Mouse (Mus musculus): ENCODE data around the gene Trim33. TPM values are rescaled to one million over a fixed set of nuclear protein-coding genes. Genes with fewer than 3 reads are reported as not detected.

Trim33 gene
- 27.0 and 35.3 TPM in 2 replicates for polyA plus RNA-seq (2014; fragmentation: Nextera tagmentation; extraction: Ambion mirVana)

- Histone ChIP-seq H3K27me3 (ENCODE audit: control insufficient read depth, insufficient read depth, low read length) (no peaks in the 10 kb centered on the region), H3K4me2 (replicated peaks; ENCODE audit: low read depth, low read length) (peak within 1 kb of the TSS; percentile 75), H3K27ac (ENCODE audit: low read depth, low read length) (peak within 1 kb of the TSS; percentile 97), H3K9ac (ENCODE audit: low read depth, low read length) (peak within 1 kb of the TSS; percentile 99), H3K9me3 (ENCODE audit: control insufficient read depth, low read length) (no peaks in the 10 kb centered on the region), H3K36me3 (ENCODE audit: control insufficient read depth, insufficient read depth, low read length) (peaks cover 2% of the 10 kb centered on the region; the same call in 1 of the 2 replicates), H3K4me3 (ENCODE audit: low read length) (peak within 1 kb of the TSS; percentile 72), H3K4me1 (ENCODE audit: control insufficient read depth, insufficient read depth, low read length) (peaks cover 12% of the 10 kb centered on the region)
- under 1% methylated on average over 104 of the region's 136 CpGs for WGBS
- ATAC-seq (ENCODE audit: low FRiP score, low TSS enrichment) = peak; percentile 93
Measured at GRCm38 (mm10) chr3:103279182-103280149, at the start of gene Trim33. Gene Trim33 (plus strand): TSS chr3:103279293.

GRCm38 (mm10) chr3:103232398-103232797, 46.7 kb upstream of the Trim33 start:
- Histone ChIP-seq H3K4me2 (replicated peaks; ENCODE audit: low read depth, low read length) (no peak overlapping the region), H3K9ac (ENCODE audit: low read depth, low read length) (no peak overlapping the region), H3K4me3 (ENCODE audit: low read length) (no peak overlapping the region), H3K27ac (ENCODE audit: low read depth, low read length) (no peak overlapping the region), H3K36me3 (ENCODE audit: control insufficient read depth, insufficient read depth, low read length) (no peaks in the 10 kb centered on the region), H3K27me3 (ENCODE audit: control insufficient read depth, insufficient read depth, low read length) (no peaks in the 10 kb centered on the region), H3K9me3 (ENCODE audit: control insufficient read depth, low read length) (peaks cover 7% of the 10 kb centered on the region; the same call in 1 of the 2 replicates), H3K4me1 (ENCODE audit: control insufficient read depth, insufficient read depth, low read length) (no peaks in the 10 kb centered on the region)
- 81% methylated on average over 4 of the region's 4 CpGs for WGBS
- no peak for ATAC-seq (ENCODE audit: low FRiP score, low TSS enrichment)

- Histone ChIP-seq H3K27me3 (ENCODE audit: control insufficient read depth, insufficient read depth, low read length) (no peaks in the 10 kb centered on the region), H3K4me1 (ENCODE audit: control insufficient read depth, insufficient read depth, low read length) (no peaks in the 10 kb centered on the region), H3K4me2 (replicated peaks; ENCODE audit: low read depth, low read length) (no peak overlapping the region), H3K9me3 (ENCODE audit: control insufficient read depth, low read length) (0 out of 2 replicates have a peak, but pooled peaks cover 3% of the 10 kb centered on the region), H3K9ac (ENCODE audit: low read depth, low read length) (no peak overlapping the region), H3K36me3 (ENCODE audit: control insufficient read depth, insufficient read depth, low read length) (no peaks in the 10 kb centered on the region), H3K27ac (ENCODE audit: low read depth, low read length) (no peak overlapping the region), H3K4me3 (ENCODE audit: low read length) (no peak overlapping the region)
- ATAC-seq (ENCODE audit: low FRiP score, low TSS enrichment) = no peak
- 86% methylated on average over 2 of the region's 2 CpGs for WGBS
Measured at GRCm38 (mm10) chr3:103241524-103241923, 37.6 kb upstream of the Trim33 start.

- 96% methylated on average over 3 of the region's 3 CpGs for WGBS
- ATAC-seq (ENCODE audit: low FRiP score, low TSS enrichment) = no peak
- no peaks in the 10 kb centered on the region for H3K4me1 ChIP-seq (ENCODE audit: control insufficient read depth, insufficient read depth, low read length)
- 0 out of 2 replicates have a peak, but pooled peaks cover 3% of the 10 kb centered on the region for H3K9me3 ChIP-seq (ENCODE audit: control insufficient read depth, low read length)
- no peak overlapping the region for H3K27ac ChIP-seq (ENCODE audit: low read depth, low read length)
- H3K4me2 ChIP-seq (replicated peaks; ENCODE audit: low read depth, low read length) = no peak overlapping the region
- no peaks in the 10 kb centered on the region for H3K27me3 ChIP-seq (ENCODE audit: control insufficient read depth, insufficient read depth, low read length)
- H3K9ac ChIP-seq (ENCODE audit: low read depth, low read length) = no peak overlapping the region
- H3K4me3 ChIP-seq (ENCODE audit: low read length) = no peak overlapping the region
- no peaks in the 10 kb centered on the region for H3K36me3 ChIP-seq (ENCODE audit: control insufficient read depth, insufficient read depth, low read length)
Measured at GRCm38 (mm10) chr3:103242156-103242555, 36.9 kb upstream of the Trim33 start.

- Histone ChIP-seq H3K36me3 (ENCODE audit: control insufficient read depth, insufficient read depth, low read length) (no peaks in the 10 kb centered on the region), H3K4me3 (ENCODE audit: low read length) (no peak overlapping the region), H3K9ac (ENCODE audit: low read depth, low read length) (no peak overlapping the region), H3K4me1 (ENCODE audit: control insufficient read depth, insufficient read depth, low read length) (no peaks in the 10 kb centered on the region), H3K4me2 (replicated peaks; ENCODE audit: low read depth, low read length) (no peak overlapping the region), H3K27me3 (ENCODE audit: control insufficient read depth, insufficient read depth, low read length) (no peaks in the 10 kb centered on the region), H3K9me3 (ENCODE audit: control insufficient read depth, low read length) (0 out of 2 replicates have a peak, but pooled peaks cover 3% of the 10 kb centered on the region), H3K27ac (ENCODE audit: low read depth, low read length) (no peak overlapping the region)
- WGBS = 35% methylated on average over 2 of the region's 2 CpGs
- ATAC-seq (ENCODE audit: low FRiP score, low TSS enrichment) = no peak
Measured at GRCm38 (mm10) chr3:103243491-103243890, 35.6 kb upstream of the Trim33 start.

- Histone ChIP-seq H3K4me1 (ENCODE audit: control insufficient read depth, insufficient read depth, low read length) (no peaks in the 10 kb centered on the region), H3K27me3 (ENCODE audit: control insufficient read depth, insufficient read depth, low read length) (no peaks in the 10 kb centered on the region), H3K27ac (ENCODE audit: low read depth, low read length) (no peak overlapping the region), H3K4me3 (ENCODE audit: low read length) (no peak overlapping the region), H3K9me3 (ENCODE audit: control insufficient read depth, low read length) (no peaks in the 10 kb centered on the region), H3K4me2 (replicated peaks; ENCODE audit: low read depth, low read length) (no peak overlapping the region), H3K9ac (ENCODE audit: low read depth, low read length) (no peak overlapping the region), H3K36me3 (ENCODE audit: control insufficient read depth, insufficient read depth, low read length) (no peaks in the 10 kb centered on the region)
- ATAC-seq (ENCODE audit: low FRiP score, low TSS enrichment) = no peak
- 88% methylated on average over 17 of the region's 17 CpGs for WGBS
Measured at GRCm38 (mm10) chr3:103246627-103247260, 32.3 kb upstream of the Trim33 start.

- Histone ChIP-seq H3K4me1 (ENCODE audit: control insufficient read depth, insufficient read depth, low read length) (no peaks in the 10 kb centered on the region), H3K9me3 (ENCODE audit: control insufficient read depth, low read length) (no peaks in the 10 kb centered on the region), H3K4me3 (ENCODE audit: low read length) (no peak overlapping the region), H3K9ac (ENCODE audit: low read depth, low read length) (no peak overlapping the region), H3K36me3 (ENCODE audit: control insufficient read depth, insufficient read depth, low read length) (no peaks in the 10 kb centered on the region), H3K27me3 (ENCODE audit: control insufficient read depth, insufficient read depth, low read length) (no peaks in the 10 kb centered on the region), H3K4me2 (replicated peaks; ENCODE audit: low read depth, low read length) (no peak overlapping the region), H3K27ac (ENCODE audit: low read depth, low read length) (no peak overlapping the region)
- no peak for ATAC-seq (ENCODE audit: low FRiP score, low TSS enrichment)
- WGBS = 66% methylated on average over 10 of the region's 10 CpGs
Measured at GRCm38 (mm10) chr3:103256089-103256819, 22.8 kb upstream of the Trim33 start.

GRCm38 (mm10) chr3:103262802-103263417, 16.2 kb upstream of the Trim33 start:
- ATAC-seq (ENCODE audit: low FRiP score, low TSS enrichment) = no peak
- Histone ChIP-seq H3K27ac (ENCODE audit: low read depth, low read length) (no peak overlapping the region), H3K36me3 (ENCODE audit: control insufficient read depth, insufficient read depth, low read length) (no peaks in the 10 kb centered on the region), H3K4me2 (replicated peaks; ENCODE audit: low read depth, low read length) (no peak overlapping the region), H3K9ac (ENCODE audit: low read depth, low read length) (no peak overlapping the region), H3K27me3 (ENCODE audit: control insufficient read depth, insufficient read depth, low read length) (no peaks in the 10 kb centered on the region), H3K4me1 (ENCODE audit: control insufficient read depth, insufficient read depth, low read length) (no peaks in the 10 kb centered on the region), H3K4me3 (ENCODE audit: low read length) (no peak overlapping the region), H3K9me3 (ENCODE audit: control insufficient read depth, low read length) (no peaks in the 10 kb centered on the region)
- 80% methylated on average over 12 of the region's 12 CpGs for WGBS
